Mouse (Mus musculus) heart, postnatal 36 days (tissue): ENCODE results near the gene Myrip. TPM values are rescaled to one million over a fixed set of nuclear protein-coding genes. Genes with fewer than 3 reads are reported as not detected.

ENCODE experiments used
- DNase-seq, 2 experiments: peaks; one replicate each; pipeline ENCODE4 v3.0.0; 2021 to 2022
- intact Hi-C: fragments of 180-260 bp; cut with DNase I; formaldehyde crosslinking; loops from one replicate; pipeline ENCODE4 v1.15.1; 2025
- total RNA-seq, 2 experiments: library from RNA; stranded (reverse); gene quantifications; 2 replicates each; pipeline ENCODE4 v1.2.3; 2021

The Myrip gene
- total RNA-seq, 2 experiments from 2014 or later: 4.6 to 5.5 TPM

GRCm38 (mm10) chr9:120504423-120504822 is 203.1 kb downstream of the Myrip start:
- intact Hi-C loops: loop anchor here (5.0 kb wide), 1 partner anchor 738 kb away; no protein-coding TSS in a partner anchor

GRCm38 (mm10) chr9:120511781-120512180 is 210.5 kb downstream of the Myrip start:
- intact Hi-C loops: no loop called here
- DNase-seq: peak in 1 of 2 experiments; percentile 31

More at GRCm38 (mm10) chr9:120504423-120504822, 203.1 kb downstream of the Myrip start:
- DNase-seq: no peak

GRCm38 (mm10) chr9:120516720-120517119 is 215.4 kb downstream of the Myrip start:
- no peak for DNase-seq
- intact Hi-C loops: no loop called here

GRCm38 (mm10) chr9:120518946-120519345 is 217.6 kb downstream of the Myrip start:
- no peak for DNase-seq
- intact Hi-C loops: no loop called here

- intact Hi-C loops: no loop called here
- DNase-seq: no peak
Observed at GRCm38 (mm10) chr9:120519469-120520125, 218.3 kb downstream of the Myrip start.

- intact Hi-C loops: no loop called here
- no peak for DNase-seq
Observed at GRCm38 (mm10) chr9:120521161-120521560, 219.8 kb downstream of the Myrip start.

Other genes with a start within 250 kb of the Myrip start
- 1 to 10 TPM; 3.1 to 5.4 TPM for gene Cx3cr1, start 231.6 kb upstream of the Myrip start, total RNA-seq
- not detected for gene Ccr8, start 209.4 kb upstream of the Myrip start, total RNA-seq
- 10 to 100 TPM; 18.9 to 21.1 TPM for gene Slc25a38, start 191.1 kb upstream of the Myrip start, total RNA-seq
- 100 to 1,000 TPM; 494 to 510 TPM for gene Rpsa, start 173.8 kb upstream of the Myrip start, total RNA-seq
- gene Mobp, start 151.8 kb upstream of the Myrip start, total RNA-seq: not detected
- gene Eif1b, start 190.7 kb downstream of the Myrip start, total RNA-seq: 10 to 100 TPM; 53.8 to 64.1 TPM
- gene Entpd3, start 238.3 kb downstream of the Myrip start, total RNA-seq: not detected